Mouse (Mus musculus) kidney, embryonic 16.5 days (tissue): ENCODE data around the gene Hyal2. TPM values are rescaled to one million over a fixed set of nuclear protein-coding genes. Genes with fewer than 3 reads are reported as not detected.

Experiments used
- ATAC-seq: fragments of 200-750 bp; cut with Nextera tagmentation; 2 replicates; pipeline ENCODE4 v1.8.0; 2017; ENCODE audit warnings: moderate TSS enrichment; ENCODE audit not compliant: low FRiP score, low TSS enrichment
- H3K27ac ChIP-seq: fragments of 300-500 bp; sonication (generic); 2 replicates; pipeline ENCODE4 v1.5.1; 2014; ENCODE audit warnings: low read length
- H3K27me3 ChIP-seq: fragments of 300-500 bp; sonication (generic); 2 replicates; pipeline ENCODE4 v1.6.1; 2014; ENCODE audit warnings: low read length, control low read depth, mixed read lengths; ENCODE audit not compliant: insufficient read depth
- H3K36me3 ChIP-seq: fragments of 300-500 bp; sonication (generic); 2 replicates; pipeline ENCODE4 v1.6.1; 2014; ENCODE audit warnings: low read length, control low read depth, mixed read lengths; ENCODE audit not compliant: insufficient read depth
- H3K4me1 ChIP-seq: fragments of 300-500 bp; sonication (generic); 2 replicates; pipeline ENCODE4 v1.6.1; 2014; ENCODE audit warnings: low read length, control low read depth, mixed read lengths; ENCODE audit not compliant: insufficient read depth
- H3K4me2 ChIP-seq: fragments of 300-500 bp; sonication (generic); replicated peaks from 2 replicates; pipeline ENCODE4 v1.6.1; 2014; ENCODE audit warnings: low read depth, low read length
- H3K4me3 ChIP-seq: fragments of 300-500 bp; sonication (generic); 2 replicates; pipeline ENCODE4 v1.5.1; 2014; ENCODE audit warnings: mild to moderate bottlenecking, low read length
- H3K9ac ChIP-seq: fragments of 300-500 bp; sonication (generic); replicated peaks from 2 replicates; pipeline ENCODE4 v1.6.1; 2014; ENCODE audit warnings: low read length
- H3K9me3 ChIP-seq: fragments of 300-500 bp; sonication (generic); 2 replicates; pipeline ENCODE4 v1.6.1; 2016; ENCODE audit warnings: low read length, control low read depth
- WGBS: fragments of 180-500 bp; shearing (Covaris S2); extraction: QIAGEN DNeasy Blood & Tissue Kit; methylation state at CpG from one replicate; pipeline ENCODE4 v1.1.7; 2014; 5-methylcytosine and 5-hydroxymethylcytosine counted together
- polyA plus RNA-seq: library from polyadenylated mRNA; unstranded; fragments of >200 nt; fragmentation: Nextera tagmentation; extraction: Ambion mirVana; gene quantifications from 2 replicates; pipeline ENCODE4 v1.2.1, GENCODE M21; 2015

Hyal2 gene
- polyA plus RNA-seq, 1 experiment from 2014 or later, result 132 TPM

DNA sequence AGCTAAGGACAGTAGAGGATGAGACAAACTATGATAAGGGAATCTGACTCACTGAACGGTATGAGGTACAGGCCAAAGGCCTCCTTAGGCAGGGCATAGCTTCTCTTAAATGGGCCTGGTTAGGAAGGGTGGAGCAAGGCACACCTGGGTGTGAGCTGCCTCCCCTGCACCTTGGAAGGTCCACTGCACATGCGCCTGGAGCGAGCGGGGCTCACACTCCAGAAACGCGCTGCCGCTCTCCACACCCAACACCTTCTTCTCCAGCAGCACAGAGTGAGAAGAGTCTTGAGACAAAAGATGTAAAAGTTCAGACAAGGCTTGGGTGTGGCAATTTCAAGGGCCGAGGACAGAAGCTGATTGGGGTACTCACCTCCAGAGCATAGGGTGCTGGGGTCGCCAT lies 31.7 kb downstream of the Hyal2 start:
- Histone ChIP-seq H3K9me3 (no peaks in the 10 kb centered on the region), H3K27me3 (no peaks in the 10 kb centered on the region), H3K9ac (no peak overlapping the region), H3K4me3 (no peak overlapping the region), H3K27ac (no peak overlapping the region), H3K36me3 (peaks cover 3% of the 10 kb centered on the region; the same call in 1 of the 2 replicates), H3K4me1 (peaks cover 28% of the 10 kb centered on the region), H3K4me2 (no peak overlapping the region)
- ATAC-seq, result no peak
- WGBS, result 79% methylated on average over 9 of the region's 9 CpGs

DNA sequence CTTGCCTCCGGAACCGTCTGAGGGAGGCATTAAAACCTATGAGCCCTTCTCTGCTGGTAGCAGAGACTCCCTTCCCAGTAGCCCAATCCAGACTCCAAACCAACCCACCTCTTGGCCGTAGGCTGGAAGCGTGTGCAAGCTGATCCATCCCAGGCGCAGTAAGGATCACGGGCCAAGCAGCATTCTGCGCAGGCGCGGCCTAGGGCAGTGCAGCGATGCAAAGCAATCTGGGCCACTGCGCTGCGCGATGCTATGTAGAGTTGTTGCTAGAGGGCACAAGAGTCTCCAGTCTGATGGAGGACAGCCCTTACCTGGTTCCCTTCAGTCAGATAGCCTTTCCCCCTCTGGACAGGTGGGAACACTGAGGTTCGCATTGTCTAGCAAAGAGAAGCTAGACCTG lies 32.1 kb downstream of the Hyal2 start:
- H3K4me2 ChIP-seq, result no peak overlapping the region
- no peak overlapping the region for H3K9ac ChIP-seq
- ATAC-seq, result no peak
- no peaks in the 10 kb centered on the region for H3K27me3 ChIP-seq
- no peak overlapping the region for H3K27ac ChIP-seq
- H3K36me3 ChIP-seq, result peaks cover 3% of the 10 kb centered on the region; the same call in 1 of the 2 replicates
- 51% methylated on average over 14 of the region's 14 CpGs for WGBS
- H3K4me1 ChIP-seq, result peaks cover 33% of the 10 kb centered on the region
- H3K9me3 ChIP-seq, result no peaks in the 10 kb centered on the region
- H3K4me3 ChIP-seq, result no peak overlapping the region

DNA sequence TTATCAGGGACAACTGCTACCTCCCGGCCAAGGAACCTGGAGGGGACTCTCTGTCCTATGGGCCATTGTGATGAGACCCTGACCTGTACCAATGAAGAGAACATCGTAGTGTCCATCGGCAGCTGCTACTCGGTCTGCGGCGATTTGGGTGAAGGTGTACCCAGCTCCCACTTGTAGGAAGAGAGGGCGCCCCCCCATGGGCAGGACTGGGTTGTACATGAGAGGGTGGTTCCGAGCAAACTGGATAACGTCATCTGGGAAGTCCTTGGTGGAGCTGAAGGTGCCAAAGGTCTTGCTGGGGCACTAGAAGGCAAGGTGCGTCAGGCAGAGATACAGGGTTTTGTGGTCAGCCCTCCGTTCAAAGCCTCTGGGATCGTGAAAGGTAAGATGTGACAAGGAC lies 33.0 kb downstream of the Hyal2 start:
- Histone ChIP-seq H3K4me1 (peaks cover 42% of the 10 kb centered on the region), H3K27me3 (no peaks in the 10 kb centered on the region), H3K9ac (no peak overlapping the region), H3K27ac (no peak overlapping the region), H3K4me3 (no peak overlapping the region), H3K36me3 (peaks cover 3% of the 10 kb centered on the region; the same call in 1 of the 2 replicates), H3K4me2 (no peak overlapping the region), H3K9me3 (no peaks in the 10 kb centered on the region)
- ATAC-seq, result no peak
- WGBS, result 76% methylated on average over 12 of the region's 12 CpGs

DNA sequence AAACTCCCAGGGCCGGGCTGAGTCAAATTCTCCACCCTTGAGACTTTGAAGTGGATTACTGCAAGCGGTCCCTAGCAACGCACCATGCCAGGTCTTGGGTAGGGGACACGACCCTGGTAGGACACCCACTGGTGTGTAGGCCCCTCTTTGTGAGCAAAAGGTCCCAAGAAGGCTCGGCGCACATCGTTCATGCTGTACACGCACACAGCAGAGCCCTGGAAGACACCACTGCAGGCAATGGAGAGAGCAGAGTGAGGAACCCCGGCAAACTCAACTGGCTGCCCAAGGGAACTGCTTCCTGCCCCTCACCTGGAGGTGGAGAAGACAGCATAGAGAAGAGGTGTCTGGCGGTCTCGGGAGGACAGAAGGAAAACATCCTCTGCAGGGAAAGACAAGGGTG lies 33.5 kb downstream of the Hyal2 start:
- H3K9me3 ChIP-seq, result no peaks in the 10 kb centered on the region
- H3K9ac ChIP-seq, result no peak overlapping the region
- ATAC-seq, result no peak
- peaks cover 47% of the 10 kb centered on the region for H3K4me1 ChIP-seq
- WGBS, result 85% methylated on average over 11 of the region's 11 CpGs
- no peak overlapping the region for H3K4me3 ChIP-seq
- H3K27ac ChIP-seq, result no peak overlapping the region
- H3K4me2 ChIP-seq, result no peak overlapping the region
- peaks cover 3% of the 10 kb centered on the region; the same call in 1 of the 2 replicates for H3K36me3 ChIP-seq
- no peaks in the 10 kb centered on the region for H3K27me3 ChIP-seq

DNA sequence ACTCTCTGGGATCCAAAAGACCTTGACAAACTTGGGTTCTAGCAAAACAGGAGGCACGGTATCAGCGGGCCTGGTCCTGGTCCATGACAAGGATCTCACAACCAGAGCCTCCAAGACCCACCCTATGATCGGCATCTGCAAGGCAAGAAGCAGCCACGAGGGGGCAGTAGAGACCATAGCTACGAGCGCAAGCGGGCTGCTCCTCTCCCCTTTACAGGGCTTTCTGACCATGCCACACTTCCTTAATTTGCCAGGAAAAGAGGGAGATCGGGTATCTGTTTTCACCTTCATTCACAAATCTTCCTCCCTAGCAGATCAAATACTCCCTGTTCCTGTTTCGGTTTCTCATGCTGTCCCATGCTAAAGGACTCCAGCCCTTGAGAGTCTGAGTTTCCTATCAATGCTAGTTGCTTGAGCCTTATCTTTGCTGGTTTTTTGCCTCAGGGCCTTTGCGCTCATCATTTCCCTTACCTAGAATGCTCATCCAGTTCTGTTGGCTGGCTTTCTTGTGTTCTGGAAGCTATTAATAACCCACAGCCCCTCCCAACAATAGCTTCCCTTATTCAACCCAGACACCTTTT lies 34.4 kb downstream of the Hyal2 start:
- Histone ChIP-seq H3K27ac (peak overlapping the region; percentile 21; the same call in 1 of the 2 replicates), H3K27me3 (no peaks in the 10 kb centered on the region), H3K9me3 (no peaks in the 10 kb centered on the region), H3K36me3 (peaks cover 3% of the 10 kb centered on the region; the same call in 1 of the 2 replicates), H3K9ac (peak overlapping the region; percentile 45), H3K4me2 (0 out of 2 replicates have a peak overlapping the region, but pooled peaks have one; percentile 28), H3K4me1 (peaks cover 56% of the 10 kb centered on the region), H3K4me3 (no peak overlapping the region)
- ATAC-seq, result peak; percentile 20; the same call in 1 of the 2 replicates
- 9% methylated on average over 10 of the region's 10 CpGs for WGBS

DNA sequence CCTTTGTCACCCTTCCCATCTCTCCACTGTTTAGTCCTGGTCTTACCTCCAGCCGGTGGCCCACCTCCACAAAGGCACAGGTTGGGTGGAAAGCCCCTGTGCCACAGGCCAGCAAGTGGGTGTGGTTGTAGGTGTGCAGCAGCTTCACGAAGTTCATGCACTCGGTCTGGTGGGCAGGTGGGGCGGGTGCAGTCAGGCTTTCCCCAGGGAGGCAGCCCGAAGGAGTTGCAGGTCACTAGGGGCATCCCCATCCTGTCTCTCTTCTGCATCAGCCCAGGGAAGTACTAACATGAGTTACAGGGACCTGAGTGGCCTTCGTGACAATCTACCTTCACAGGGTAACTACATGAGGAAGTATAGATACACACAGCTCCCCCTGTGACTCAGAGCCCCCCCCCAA lies 35.5 kb downstream of the Hyal2 start:
- Histone ChIP-seq H3K9me3 (no peaks in the 10 kb centered on the region), H3K4me1 (peaks cover 66% of the 10 kb centered on the region), H3K27ac (no peak overlapping the region), H3K4me3 (no peak overlapping the region), H3K27me3 (no peaks in the 10 kb centered on the region), H3K9ac (no peak overlapping the region), H3K4me2 (no peak overlapping the region), H3K36me3 (peaks cover 3% of the 10 kb centered on the region; the same call in 1 of the 2 replicates)
- ATAC-seq, result no peak
- 51% methylated on average over 6 of the region's 6 CpGs for WGBS

DNA sequence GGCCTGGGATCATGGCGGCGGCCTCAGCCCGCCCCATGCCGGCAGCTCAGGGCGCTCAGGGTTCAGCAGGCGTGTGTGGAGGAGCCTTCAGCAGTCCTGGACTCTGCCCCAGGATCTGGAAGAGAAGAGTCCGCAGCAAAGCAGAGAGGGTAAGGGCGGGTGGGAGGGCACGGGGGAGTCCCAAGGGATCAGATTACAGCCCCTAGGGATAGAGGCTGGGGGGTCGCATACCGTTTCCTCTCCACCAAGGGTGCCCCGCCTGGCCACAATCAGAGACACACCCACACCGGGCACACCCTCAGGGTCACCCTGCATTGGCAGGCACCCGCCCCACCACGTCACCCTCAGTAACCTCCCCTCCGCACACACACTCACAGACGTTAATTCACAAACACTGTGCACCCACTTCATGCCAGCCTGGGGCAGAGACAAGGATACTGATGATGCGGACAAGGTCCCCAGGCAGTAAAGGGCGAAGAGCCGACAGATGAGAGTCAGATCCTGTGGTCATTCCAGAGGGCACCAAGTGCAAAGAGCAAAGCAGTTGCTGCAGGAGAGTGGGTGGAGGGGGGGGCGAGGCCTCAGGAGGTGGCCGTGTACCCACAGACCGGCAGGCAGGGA lies 37.4 kb downstream of the Hyal2 start:
- H3K27me3 ChIP-seq, result no peaks in the 10 kb centered on the region
- peak overlapping the region; percentile 40 for H3K4me3 ChIP-seq
- peak overlapping the region; percentile 60 for H3K4me2 ChIP-seq
- no peaks in the 10 kb centered on the region for H3K9me3 ChIP-seq
- WGBS, result 25% methylated on average over 22 of the region's 23 CpGs
- ATAC-seq, result peak; percentile 78
- H3K9ac ChIP-seq, result peak overlapping the region; percentile 73
- peaks cover 79% of the 10 kb centered on the region for H3K4me1 ChIP-seq
- H3K27ac ChIP-seq, result peak overlapping the region; percentile 94
- H3K36me3 ChIP-seq, result peaks cover 3% of the 10 kb centered on the region; the same call in 1 of the 2 replicates

DNA sequence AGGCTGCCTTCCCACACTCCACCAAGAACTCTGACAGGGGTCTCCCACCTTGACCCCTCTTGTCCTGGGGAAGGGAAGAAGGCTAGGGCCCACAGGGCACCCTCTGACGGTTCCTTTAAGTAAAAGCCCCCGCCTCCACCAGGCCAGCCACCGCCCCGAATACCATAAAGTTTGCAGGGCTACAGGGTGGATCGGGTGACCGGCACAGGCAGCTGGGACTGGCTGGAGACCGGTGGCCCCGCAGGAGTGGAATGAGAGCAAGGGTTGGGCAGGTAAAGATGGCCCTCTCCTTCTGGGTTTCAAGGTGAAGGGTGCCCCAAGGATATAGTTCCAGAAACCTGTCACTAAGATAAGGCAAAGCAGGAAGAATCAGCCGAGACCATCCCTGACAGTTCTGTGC lies 38.8 kb downstream of the Hyal2 start:
- peaks cover 83% of the 10 kb centered on the region for H3K4me1 ChIP-seq
- ATAC-seq, result no peak

DNA sequence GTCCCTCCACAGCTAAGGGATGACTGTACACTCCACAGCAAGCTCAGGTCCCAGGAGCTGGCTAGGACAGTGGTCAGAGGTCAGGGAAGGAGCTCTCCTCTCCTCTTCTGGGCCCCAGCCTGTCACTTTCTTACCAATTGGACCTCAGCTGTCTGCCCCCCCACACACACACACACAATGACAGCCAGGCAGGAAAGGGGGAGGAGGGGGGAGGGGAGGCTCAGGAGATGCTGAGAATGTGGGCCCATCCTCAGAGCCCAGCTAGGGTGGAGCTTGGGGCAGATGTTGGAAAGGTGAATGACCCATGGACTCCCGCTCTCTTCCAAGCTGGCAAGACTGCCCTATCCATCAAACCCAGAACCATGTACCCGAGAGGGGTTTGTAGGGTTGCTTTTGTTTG lies 39.3 kb downstream of the Hyal2 start:
- Histone ChIP-seq H3K4me2 (peak overlapping the region; percentile 49), H3K9me3 (no peaks in the 10 kb centered on the region), H3K9ac (peak overlapping the region; percentile 54), H3K36me3 (no peaks in the 10 kb centered on the region), H3K27me3 (no peaks in the 10 kb centered on the region), H3K27ac (peak overlapping the region; percentile 94), H3K4me3 (peak overlapping the region; percentile 32), H3K4me1 (peaks cover 84% of the 10 kb centered on the region)
- ATAC-seq, result no peak
- 54% methylated on average over 2 of the region's 2 CpGs for WGBS

More for the DNA sequence above, 38.8 kb downstream of the Hyal2 start:
- no peaks in the 10 kb centered on the region for H3K9me3 ChIP-seq
- peak overlapping the region; percentile 54 for H3K9ac ChIP-seq
- H3K4me3 ChIP-seq, result peak overlapping the region; percentile 32
- H3K27me3 ChIP-seq, result no peaks in the 10 kb centered on the region
- 15% methylated on average over 9 of the region's 9 CpGs for WGBS
- H3K36me3 ChIP-seq, result no peaks in the 10 kb centered on the region; the same call in 1 of the 2 replicates
- peak overlapping the region; percentile 49 for H3K4me2 ChIP-seq
- peak overlapping the region; percentile 94 for H3K27ac ChIP-seq

DNA sequence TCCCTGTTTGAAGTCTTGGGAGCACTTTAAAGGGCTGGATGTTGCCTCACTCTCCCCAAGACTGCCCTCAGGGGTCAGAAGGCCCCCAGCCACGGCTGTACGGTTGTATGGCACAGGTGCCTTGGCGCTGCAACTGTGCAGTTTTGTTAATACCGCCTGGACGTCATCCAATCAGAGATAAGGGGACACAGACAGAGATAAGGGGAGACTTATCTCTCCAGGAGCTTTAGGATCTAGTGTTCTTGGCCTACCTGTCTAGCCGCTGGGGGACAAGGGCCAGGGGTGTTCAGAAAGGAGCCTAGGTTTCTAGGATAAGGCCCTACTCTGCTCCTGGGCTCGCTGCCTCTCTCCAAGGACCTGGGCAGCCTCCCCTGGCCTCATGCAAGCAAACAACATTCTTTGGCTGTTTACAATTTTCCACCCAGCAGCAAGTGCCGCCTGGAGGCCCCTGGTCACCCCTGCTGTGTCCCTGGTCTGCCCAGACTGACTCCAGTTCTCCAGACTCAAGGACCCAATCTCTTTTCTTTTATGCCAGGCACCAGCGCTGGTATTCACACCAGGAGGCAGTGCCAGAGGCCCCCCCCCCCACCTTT lies 40.0 kb downstream of the Hyal2 start:
- no peaks in the 10 kb centered on the region for H3K36me3 ChIP-seq
- H3K9me3 ChIP-seq, result no peaks in the 10 kb centered on the region
- H3K4me2 ChIP-seq, result peak overlapping the region; percentile 49
- no peaks in the 10 kb centered on the region for H3K27me3 ChIP-seq
- H3K9ac ChIP-seq, result peak overlapping the region; percentile 54
- peaks cover 84% of the 10 kb centered on the region for H3K4me1 ChIP-seq
- WGBS, result 63% methylated on average over 9 of the region's 9 CpGs
- peak overlapping the region; percentile 32; the same call in 1 of the 2 replicates for H3K4me3 ChIP-seq
- no peak for ATAC-seq
- H3K27ac ChIP-seq, result peak overlapping the region; percentile 94
